Mouse (Mus musculus): ENCODE measurements around the gene Capsl. TPM values are rescaled to one million over a fixed set of nuclear protein-coding genes. Genes with fewer than 3 reads are reported as not detected.
A peak's percentile ranks its signal among the peaks of the same experiment; 100 is the strongest.

The Capsl gene
- polyA plus RNA-seq (2014; fragmentation: Nextera tagmentation; extraction: Ambion mirVana), result 2.4 and 3.5 TPM in 2 replicates

GRCm38 (mm10) chr15:9435534-9436180 lies at the start of gene Capsl:
TSS of gene Capsl (plus strand) at chr15:9436028.
- Histone ChIP-seq H3K36me3 (ENCODE audit: control insufficient read depth, insufficient read depth, low read length) (no peaks in the 10 kb centered on the region), H3K4me2 (ENCODE audit: low read length) (peak within 1 kb of the TSS; percentile 7; the same call in 1 of the 2 replicates), H3K9ac (replicated peaks; ENCODE audit: low read length) (no peak within 1 kb of the TSS), H3K27ac (replicated peaks; ENCODE audit: low read depth, low read length) (no peak within 1 kb of the TSS), H3K9me3 (ENCODE audit: control insufficient read depth, low read length) (no peaks in the 10 kb centered on the region), H3K4me3 (replicated peaks; ENCODE audit: low read depth, low read length) (no peak within 1 kb of the TSS), H3K27me3 (ENCODE audit: control insufficient read depth, insufficient read depth, low read length) (no peaks in the 10 kb centered on the region), H3K4me1 (ENCODE audit: control insufficient read depth, insufficient read depth, low read length) (no peaks in the 10 kb centered on the region)
- 55% methylated on average over 12 of the region's 12 CpGs for WGBS
- peak; percentile 70 for ATAC-seq (ENCODE audit: low FRiP score, low TSS enrichment)
- DNase-seq, result peak; percentile 71

DNA sequence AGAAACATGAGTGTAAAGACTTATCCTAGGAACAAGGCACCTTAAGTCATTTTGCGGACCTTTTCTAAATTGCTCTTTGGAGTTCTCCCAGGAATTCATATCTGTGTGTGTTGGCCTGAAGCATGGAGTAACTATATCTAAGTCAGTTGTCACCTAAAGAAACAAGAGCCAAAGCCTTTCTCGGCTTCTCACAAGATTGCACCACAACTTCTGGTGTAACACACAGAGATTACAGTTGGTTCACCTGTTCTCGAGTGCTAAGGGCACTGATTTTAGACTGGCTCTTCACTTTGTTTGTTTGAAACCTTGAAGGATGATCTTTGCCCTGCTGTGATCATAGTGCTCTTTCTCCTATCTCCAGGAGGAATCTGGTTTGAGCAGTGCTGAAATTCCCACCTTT lies 26.4 kb upstream of the Capsl start:
- DNase-seq (no peak), ATAC-seq (ENCODE audit: low FRiP score, low TSS enrichment) (no peak)
- no peak overlapping the region for H3K27ac ChIP-seq (replicated peaks; ENCODE audit: low read depth, low read length)
- H3K9ac ChIP-seq (replicated peaks; ENCODE audit: low read length), result no peak overlapping the region
- no peaks in the 10 kb centered on the region for H3K4me1 ChIP-seq (ENCODE audit: control insufficient read depth, insufficient read depth, low read length)
- no peaks in the 10 kb centered on the region for H3K27me3 ChIP-seq (ENCODE audit: control insufficient read depth, insufficient read depth, low read length)
- 92% methylated on average over 3 of the region's 3 CpGs for WGBS
- no peak overlapping the region for H3K4me3 ChIP-seq (replicated peaks; ENCODE audit: low read depth, low read length)
- no peak overlapping the region for H3K4me2 ChIP-seq (ENCODE audit: low read length)
- no peaks in the 10 kb centered on the region for H3K9me3 ChIP-seq (ENCODE audit: control insufficient read depth, low read length)
- H3K36me3 ChIP-seq (ENCODE audit: control insufficient read depth, insufficient read depth, low read length), result no peaks in the 10 kb centered on the region

GRCm38 (mm10) chr15:9421163-9421562 lies 14.7 kb upstream of the Capsl start:
- no peaks in the 10 kb centered on the region for H3K4me1 ChIP-seq (ENCODE audit: control insufficient read depth, insufficient read depth, low read length)
- no peak overlapping the region for H3K4me3 ChIP-seq (replicated peaks; ENCODE audit: low read depth, low read length)
- no peak overlapping the region for H3K9ac ChIP-seq (replicated peaks; ENCODE audit: low read length)
- H3K27ac ChIP-seq (replicated peaks; ENCODE audit: low read depth, low read length), result no peak overlapping the region
- no peak overlapping the region for H3K4me2 ChIP-seq (ENCODE audit: low read length)
- DNase-seq (no peak), ATAC-seq (ENCODE audit: low FRiP score, low TSS enrichment) (no peak)
- no peaks in the 10 kb centered on the region for H3K36me3 ChIP-seq (ENCODE audit: control insufficient read depth, insufficient read depth, low read length)
- no peaks in the 10 kb centered on the region for H3K9me3 ChIP-seq (ENCODE audit: control insufficient read depth, low read length)
- no peaks in the 10 kb centered on the region for H3K27me3 ChIP-seq (ENCODE audit: control insufficient read depth, insufficient read depth, low read length)

GRCm38 (mm10) chr15:9427849-9428248 lies 8.0 kb upstream of the Capsl start:
- no peaks in the 10 kb centered on the region for H3K27me3 ChIP-seq (ENCODE audit: control insufficient read depth, insufficient read depth, low read length)
- H3K27ac ChIP-seq (replicated peaks; ENCODE audit: low read depth, low read length), result no peak overlapping the region
- H3K9me3 ChIP-seq (ENCODE audit: control insufficient read depth, low read length), result no peaks in the 10 kb centered on the region
- H3K9ac ChIP-seq (replicated peaks; ENCODE audit: low read length), result no peak overlapping the region
- no peak for DNase-seq
- H3K4me2 ChIP-seq (ENCODE audit: low read length), result no peak overlapping the region
- H3K4me3 ChIP-seq (replicated peaks; ENCODE audit: low read depth, low read length), result no peak overlapping the region
- H3K4me1 ChIP-seq (ENCODE audit: control insufficient read depth, insufficient read depth, low read length), result no peaks in the 10 kb centered on the region
- no peak for ATAC-seq (ENCODE audit: low FRiP score, low TSS enrichment)
- H3K36me3 ChIP-seq (ENCODE audit: control insufficient read depth, insufficient read depth, low read length), result no peaks in the 10 kb centered on the region

GRCm38 (mm10) chr15:9429843-9430242 lies 6.0 kb upstream of the Capsl start:
- WGBS, result 97% methylated on average over 3 of the region's 3 CpGs
- DNase-seq (no peak), ATAC-seq (ENCODE audit: low FRiP score, low TSS enrichment) (no peak)
- Histone ChIP-seq H3K36me3 (ENCODE audit: control insufficient read depth, insufficient read depth, low read length) (no peaks in the 10 kb centered on the region), H3K4me1 (ENCODE audit: control insufficient read depth, insufficient read depth, low read length) (no peaks in the 10 kb centered on the region), H3K27ac (replicated peaks; ENCODE audit: low read depth, low read length) (no peak overlapping the region), H3K9ac (replicated peaks; ENCODE audit: low read length) (no peak overlapping the region), H3K4me2 (ENCODE audit: low read length) (no peak overlapping the region), H3K4me3 (replicated peaks; ENCODE audit: low read depth, low read length) (no peak overlapping the region), H3K9me3 (ENCODE audit: control insufficient read depth, low read length) (no peaks in the 10 kb centered on the region), H3K27me3 (ENCODE audit: control insufficient read depth, insufficient read depth, low read length) (no peaks in the 10 kb centered on the region)

DNA sequence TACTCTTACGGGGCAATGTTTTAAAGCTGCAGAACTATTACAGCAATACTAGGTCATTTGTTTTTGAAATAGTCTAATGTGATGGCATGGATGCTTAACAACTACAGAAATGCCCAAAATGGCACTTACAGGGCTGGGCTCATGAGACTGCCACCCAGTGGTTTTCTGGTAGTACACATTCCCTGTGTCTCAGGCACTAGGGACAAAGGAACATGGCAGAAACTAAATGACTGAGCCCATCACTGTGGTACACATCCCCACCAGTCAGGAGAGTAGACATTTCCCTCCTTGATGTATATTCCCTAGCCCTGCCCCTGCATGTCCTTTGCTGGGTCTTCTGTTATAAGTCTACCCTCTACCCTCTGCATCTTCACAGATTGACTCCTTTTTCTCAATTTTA lies 16.2 kb downstream of the Capsl start:
- Histone ChIP-seq H3K4me3 (replicated peaks; ENCODE audit: low read depth, low read length) (no peak overlapping the region), H3K27ac (replicated peaks; ENCODE audit: low read depth, low read length) (no peak overlapping the region), H3K9me3 (ENCODE audit: control insufficient read depth, low read length) (no peaks in the 10 kb centered on the region), H3K4me1 (ENCODE audit: control insufficient read depth, insufficient read depth, low read length) (no peaks in the 10 kb centered on the region), H3K4me2 (ENCODE audit: low read length) (no peak overlapping the region), H3K27me3 (ENCODE audit: control insufficient read depth, insufficient read depth, low read length) (no peaks in the 10 kb centered on the region), H3K36me3 (ENCODE audit: control insufficient read depth, insufficient read depth, low read length) (no peaks in the 10 kb centered on the region), H3K9ac (replicated peaks; ENCODE audit: low read length) (no peak overlapping the region)
- DNase-seq, result no peak
- ATAC-seq (ENCODE audit: low FRiP score, low TSS enrichment), result no peak
- WGBS, result 81% methylated on average over 1 of the region's 1 CpGs

DNA sequence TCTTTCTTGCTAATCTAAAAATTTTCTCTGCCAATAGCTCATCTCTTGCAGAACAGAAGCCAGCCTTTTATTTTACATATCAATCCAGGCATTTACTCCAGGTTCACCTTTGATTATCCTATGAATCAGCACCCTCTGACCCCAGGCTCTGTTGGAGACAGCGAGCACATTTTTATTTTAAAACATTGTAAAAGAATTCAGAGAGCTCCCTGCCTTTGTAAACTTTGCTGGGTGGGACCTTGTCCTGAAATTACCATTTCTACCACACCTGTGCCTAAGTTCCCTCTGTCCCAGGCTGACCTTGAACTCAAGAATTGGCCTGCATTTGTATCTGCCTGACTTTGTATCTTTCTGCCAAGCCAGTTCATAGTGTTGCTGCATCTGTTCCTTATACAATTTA lies 17.0 kb downstream of the Capsl start:
- no peak overlapping the region for H3K4me2 ChIP-seq (ENCODE audit: low read length)
- no peak overlapping the region for H3K27ac ChIP-seq (replicated peaks; ENCODE audit: low read depth, low read length)
- no peak for DNase-seq
- no peak for ATAC-seq (ENCODE audit: low FRiP score, low TSS enrichment)
- H3K4me3 ChIP-seq (replicated peaks; ENCODE audit: low read depth, low read length), result no peak overlapping the region
- H3K4me1 ChIP-seq (ENCODE audit: control insufficient read depth, insufficient read depth, low read length), result no peaks in the 10 kb centered on the region
- H3K9me3 ChIP-seq (ENCODE audit: control insufficient read depth, low read length), result no peaks in the 10 kb centered on the region
- H3K9ac ChIP-seq (replicated peaks; ENCODE audit: low read length), result no peak overlapping the region
- no peaks in the 10 kb centered on the region for H3K36me3 ChIP-seq (ENCODE audit: control insufficient read depth, insufficient read depth, low read length)
- H3K27me3 ChIP-seq (ENCODE audit: control insufficient read depth, insufficient read depth, low read length), result no peaks in the 10 kb centered on the region
- WGBS, result 60% methylated on average over 1 of the region's 1 CpGs

DNA sequence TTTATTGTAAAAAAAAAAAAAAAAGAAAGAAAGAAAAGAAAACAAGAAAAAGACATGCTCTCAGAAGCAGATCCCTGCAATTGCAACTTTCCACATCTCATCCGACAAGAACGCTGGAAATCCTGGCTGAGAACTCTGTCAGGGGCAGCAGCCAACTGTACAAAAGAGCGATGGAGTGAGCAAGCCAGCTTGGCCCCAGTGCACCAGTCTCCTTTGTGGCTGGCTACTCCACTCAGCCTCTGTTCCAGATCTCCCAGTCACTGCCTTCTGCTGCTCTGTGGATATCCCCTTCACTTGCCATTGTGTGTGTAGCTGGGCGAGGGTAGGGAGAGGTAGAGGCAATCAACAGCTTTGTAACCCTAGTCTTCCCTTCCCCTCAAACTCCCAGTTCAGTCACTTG lies 18.4 kb downstream of the Capsl start:
- DNase-seq, result no peak

GRCm38 (mm10) chr15:9455241-9455640 lies 19.4 kb downstream of the Capsl start:
- H3K4me1 ChIP-seq (ENCODE audit: control insufficient read depth, insufficient read depth, low read length), result no peaks in the 10 kb centered on the region
- H3K27me3 ChIP-seq (ENCODE audit: control insufficient read depth, insufficient read depth, low read length), result no peaks in the 10 kb centered on the region
- H3K9ac ChIP-seq (replicated peaks; ENCODE audit: low read length), result no peak overlapping the region
- peak; percentile 81 for ATAC-seq (ENCODE audit: low FRiP score, low TSS enrichment)
- no peak overlapping the region for H3K4me3 ChIP-seq (replicated peaks; ENCODE audit: low read depth, low read length)
- peak; percentile 85 for DNase-seq
- H3K27ac ChIP-seq (replicated peaks; ENCODE audit: low read depth, low read length), result no peak overlapping the region
- H3K9me3 ChIP-seq (ENCODE audit: control insufficient read depth, low read length), result no peaks in the 10 kb centered on the region
- 74% methylated on average over 4 of the region's 4 CpGs for WGBS
- no peak overlapping the region for H3K4me2 ChIP-seq (ENCODE audit: low read length)
- no peaks in the 10 kb centered on the region for H3K36me3 ChIP-seq (ENCODE audit: control insufficient read depth, insufficient read depth, low read length)

More for the DNA sequence above, 18.4 kb downstream of the Capsl start:
- Histone ChIP-seq H3K4me3 (replicated peaks; ENCODE audit: low read depth, low read length) (no peak overlapping the region), H3K27ac (replicated peaks; ENCODE audit: low read depth, low read length) (no peak overlapping the region), H3K4me2 (ENCODE audit: low read length) (no peak overlapping the region), H3K4me1 (ENCODE audit: control insufficient read depth, insufficient read depth, low read length) (no peaks in the 10 kb centered on the region), H3K36me3 (ENCODE audit: control insufficient read depth, insufficient read depth, low read length) (no peaks in the 10 kb centered on the region), H3K27me3 (ENCODE audit: control insufficient read depth, insufficient read depth, low read length) (no peaks in the 10 kb centered on the region), H3K9ac (replicated peaks; ENCODE audit: low read length) (no peak overlapping the region), H3K9me3 (ENCODE audit: control insufficient read depth, low read length) (no peaks in the 10 kb centered on the region)
- no peak for ATAC-seq (ENCODE audit: low FRiP score, low TSS enrichment)
- WGBS, result 74% methylated on average over 4 of the region's 4 CpGs

Data from midbrain, embryonic 14.5 days (tissue).